32 mouse cellular contexts compared by ENCODE assay signal in genomic region chr4:86159362-86159761, GRCm38 (mm10).
"Had no signal": no experiment of that assay in that cellular context is flagged by ENCODE, and none has a peak within 500 bp of the region (broad histone marks: within the 10 kb centered on the region; RNA-seq: fewer than 3 reads in every experiment).

No protein-coding gene starts in this region.

- H3K4me3 ChIP-seq: limb, embryonic 10.5 days; limb, embryonic 12.5 days; limb, embryonic 13.5 days; limb, embryonic 15.5 days; liver, embryonic 12.5 days; liver, embryonic 13.5 days; liver, embryonic 15.5 days; lung, embryonic 15.5 days; megakaryocyte, embryonic 14.5 days; midbrain, embryonic 10.5 days; midbrain, embryonic 12.5 days; midbrain, embryonic 13.5 days; midbrain, embryonic 15.5 days; myocyte; neural tube, embryonic 12.5 days had no signal

- H3K36me3 ChIP-seq: limb, embryonic 10.5 days; limb, embryonic 12.5 days; limb, embryonic 13.5 days; limb, embryonic 15.5 days; liver, embryonic 12.5 days; liver, embryonic 13.5 days; liver, embryonic 15.5 days; lung, embryonic 15.5 days; midbrain, embryonic 10.5 days; midbrain, embryonic 12.5 days; midbrain, embryonic 13.5 days; midbrain, embryonic 15.5 days; neural tube, embryonic 12.5 days had no signal

- H3K27ac ChIP-seq: limb, embryonic 10.5 days; limb, embryonic 12.5 days; limb, embryonic 13.5 days; limb, embryonic 15.5 days; liver, embryonic 12.5 days; liver, embryonic 13.5 days; liver, embryonic 14.5 days; liver, embryonic 15.5 days; lung, embryonic 15.5 days; macrophage; midbrain, embryonic 10.5 days; midbrain, embryonic 12.5 days; midbrain, embryonic 13.5 days; midbrain, embryonic 15.5 days; neural tube, embryonic 12.5 days had no signal

- DNase-seq: left cerebral cortex, postnatal 4 days; liver; liver, embryonic 13.5 days; liver, postnatal 0 days; lung, adult 18-20 months; lung, adult 2 months; lung, embryonic 14.5 days; lung, postnatal 10 days; lung, postnatal 14 days; lung, postnatal 36 days; lung, postnatal 4 days; midbrain, embryonic 14.5 days had no signal

- H3K27me3 ChIP-seq: limb, embryonic 12.5 days; limb, embryonic 13.5 days; limb, embryonic 15.5 days; liver, embryonic 12.5 days; liver, embryonic 13.5 days; liver, embryonic 15.5 days; lung, embryonic 15.5 days; megakaryocyte, embryonic 14.5 days; midbrain, embryonic 12.5 days; midbrain, embryonic 13.5 days; midbrain, embryonic 15.5 days; neural tube, embryonic 12.5 days had no signal

- ATAC-seq: liver, embryonic 12.5 days; liver, postnatal 0 days; lung, postnatal 0 days; midbrain, embryonic 13.5 days; midbrain, embryonic 15.5 days; midbrain, embryonic 16.5 days had no signal

- H3K4me2 ChIP-seq: limb, embryonic 12.5 days; limb, embryonic 13.5 days; limb, embryonic 15.5 days; liver, embryonic 11.5 days; liver, embryonic 12.5 days; liver, embryonic 13.5 days; liver, embryonic 15.5 days; lung, embryonic 14.5 days; lung, embryonic 15.5 days; midbrain, embryonic 11.5 days; midbrain, embryonic 12.5 days; midbrain, embryonic 13.5 days; midbrain, embryonic 15.5 days; neural tube, embryonic 12.5 days had no signal

- H3K4me1 ChIP-seq: limb, embryonic 10.5 days; limb, embryonic 12.5 days; limb, embryonic 13.5 days; limb, embryonic 15.5 days; liver, embryonic 12.5 days; liver, embryonic 13.5 days; liver, embryonic 15.5 days; lung, embryonic 15.5 days; megakaryocyte, embryonic 14.5 days; midbrain, embryonic 10.5 days; midbrain, embryonic 12.5 days; midbrain, embryonic 13.5 days; midbrain, embryonic 15.5 days; neural tube, embryonic 12.5 days had no signal

- H3K9ac ChIP-seq: limb, embryonic 12.5 days; limb, embryonic 13.5 days; limb, embryonic 15.5 days; liver, embryonic 12.5 days; liver, embryonic 13.5 days; liver, embryonic 14.5 days; liver, embryonic 15.5 days; liver, postnatal 0 days; lung, embryonic 14.5 days; lung, embryonic 15.5 days; midbrain, embryonic 12.5 days; midbrain, embryonic 13.5 days; midbrain, embryonic 15.5 days; neural tube, embryonic 12.5 days had no signal

- H3K9me3 ChIP-seq: limb, embryonic 10.5 days; limb, embryonic 12.5 days; limb, embryonic 13.5 days; limb, embryonic 15.5 days; liver, embryonic 12.5 days; liver, embryonic 13.5 days; liver, embryonic 15.5 days; lung, embryonic 15.5 days; megakaryocyte, embryonic 14.5 days; midbrain, embryonic 10.5 days; midbrain, embryonic 12.5 days; midbrain, embryonic 13.5 days; midbrain, embryonic 15.5 days; neural tube, embryonic 12.5 days had no signal
